Mouse (Mus musculus): ENCODE data around the gene Plekha4.
A peak's percentile ranks its signal among the peaks of the same experiment; 100 is the strongest.
"Not testable (repeated sequence)": the region's sequence is repeated elsewhere in the genome, so short reads cannot be mapped to it uniquely, and the experiment has no call there.

Gene Plekha4

DNA sequence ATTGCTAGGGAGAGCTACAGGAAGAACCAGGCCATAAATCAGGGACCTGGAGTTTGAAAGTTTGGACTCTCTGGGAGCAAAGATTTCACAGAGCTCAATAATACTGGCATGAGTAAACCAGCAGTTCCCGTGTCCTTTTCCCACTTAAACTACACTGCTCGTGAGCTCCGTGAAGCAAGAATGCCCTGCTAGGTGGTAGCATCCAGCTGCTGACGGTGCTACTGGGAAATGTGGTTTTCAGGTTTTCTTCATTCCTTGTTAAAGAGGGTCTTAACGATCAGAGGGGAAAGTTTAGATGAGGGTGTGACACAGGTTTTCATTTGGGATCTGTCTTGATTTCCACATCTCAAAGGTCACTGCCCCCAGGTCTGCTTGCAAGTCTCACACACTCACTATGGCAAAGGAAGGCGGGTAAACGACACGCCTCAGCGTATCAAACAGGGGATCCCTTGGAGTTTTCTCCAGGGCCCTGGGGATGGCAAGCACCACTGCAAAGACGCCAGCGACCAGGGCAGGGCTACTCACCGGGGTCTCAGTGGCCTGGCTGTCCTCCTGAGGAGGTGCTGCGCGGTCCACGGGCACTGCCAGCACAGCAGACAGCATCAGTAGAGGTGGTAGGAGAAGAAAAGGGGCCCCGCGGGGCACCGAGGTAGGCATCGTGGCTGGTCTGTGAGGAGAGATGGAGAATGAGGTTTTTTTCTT lies 16.8 kb upstream of the Plekha4 start:
- no peak for DNase-seq

DNA sequence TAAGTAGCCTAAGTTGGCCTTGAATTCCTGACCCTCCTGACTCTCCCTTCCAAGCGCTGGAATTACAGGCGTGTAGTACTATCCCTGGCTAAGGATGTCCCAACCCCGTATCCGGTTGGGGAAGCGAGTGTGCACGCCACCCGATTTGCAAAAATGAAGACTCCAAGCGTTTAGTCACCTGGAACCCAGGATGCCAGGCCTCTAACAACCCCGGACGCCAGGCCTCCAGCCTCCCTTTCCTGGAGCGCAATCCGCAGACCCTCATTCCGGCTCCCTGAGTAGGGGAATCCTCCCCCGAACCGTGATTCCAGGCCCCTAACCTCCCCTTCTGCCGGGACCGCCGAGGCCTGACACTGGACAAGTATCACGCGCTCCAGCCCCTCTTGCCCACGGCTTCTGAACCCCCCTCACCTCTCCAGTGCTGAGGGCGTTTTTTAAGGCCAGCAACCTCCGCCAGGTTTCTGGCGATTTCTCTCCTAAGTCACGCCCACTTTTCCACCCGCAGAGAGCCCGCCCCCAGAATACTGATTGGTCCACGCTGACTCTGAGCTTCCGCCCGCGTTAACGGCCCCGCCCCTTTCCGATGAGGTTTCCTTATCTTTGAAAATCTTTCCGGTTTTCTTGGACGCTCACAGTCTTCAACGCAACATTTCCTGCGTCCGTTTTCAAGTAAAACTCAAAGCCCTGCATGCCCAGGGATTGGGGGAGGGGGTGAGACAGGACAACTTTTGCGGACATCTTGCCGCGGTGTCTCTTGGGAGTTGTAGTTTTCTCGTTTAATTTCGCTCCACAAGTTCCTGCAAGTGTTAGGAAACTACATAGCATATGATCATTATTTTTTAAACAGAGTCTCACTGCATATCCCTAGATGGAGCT lies 16.0 kb upstream of the Plekha4 start, which contains the start of gene Nucb1:
Gene Nucb1, minus strand, starts transcription at position 495 of the 876 bp plus-strand sequence.
- peak; percentile 95 for DNase-seq

DNA sequence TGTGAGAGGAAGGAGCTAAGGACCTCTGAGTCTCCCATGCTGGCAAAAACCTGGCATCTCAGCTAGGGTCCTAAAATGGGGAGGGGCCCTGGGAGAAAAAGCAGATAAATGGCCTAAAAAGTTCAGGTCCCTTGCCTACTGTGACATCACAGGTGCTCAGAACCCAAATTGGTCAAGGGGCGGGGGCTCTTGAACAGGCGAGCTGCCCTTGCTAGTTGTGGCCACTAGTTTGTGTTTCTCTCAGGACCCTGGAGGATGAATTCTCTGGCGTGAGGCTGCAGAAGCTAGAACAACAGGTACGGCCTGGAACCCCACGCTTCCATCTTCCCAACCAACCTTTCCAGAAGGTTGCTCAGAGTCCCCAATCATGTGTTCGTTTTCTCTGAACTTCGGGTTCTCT lies 11.7 kb upstream of the Plekha4 start:
- DNase-seq = no peak

DNA sequence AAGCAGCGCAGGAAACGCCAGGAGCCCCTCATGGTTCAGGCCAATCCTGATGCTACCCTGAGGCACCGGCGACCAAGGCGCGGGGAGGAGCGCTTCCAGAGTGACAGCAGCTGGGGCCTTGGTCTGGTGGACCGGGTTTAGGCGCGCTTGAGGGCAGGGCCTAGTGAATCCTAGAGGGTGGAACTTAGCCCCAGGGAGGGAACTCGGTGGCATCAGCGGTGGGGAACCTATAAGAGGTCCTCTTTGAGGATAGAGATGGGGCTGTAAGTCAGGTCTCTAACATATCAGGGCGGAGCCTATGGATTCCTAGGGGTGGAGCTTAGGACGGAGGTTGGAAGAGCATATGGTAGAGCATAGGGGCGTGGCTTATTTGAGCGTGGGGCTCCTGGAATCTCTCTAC lies 10.7 kb upstream of the Plekha4 start:
- no peak for DNase-seq

DNA sequence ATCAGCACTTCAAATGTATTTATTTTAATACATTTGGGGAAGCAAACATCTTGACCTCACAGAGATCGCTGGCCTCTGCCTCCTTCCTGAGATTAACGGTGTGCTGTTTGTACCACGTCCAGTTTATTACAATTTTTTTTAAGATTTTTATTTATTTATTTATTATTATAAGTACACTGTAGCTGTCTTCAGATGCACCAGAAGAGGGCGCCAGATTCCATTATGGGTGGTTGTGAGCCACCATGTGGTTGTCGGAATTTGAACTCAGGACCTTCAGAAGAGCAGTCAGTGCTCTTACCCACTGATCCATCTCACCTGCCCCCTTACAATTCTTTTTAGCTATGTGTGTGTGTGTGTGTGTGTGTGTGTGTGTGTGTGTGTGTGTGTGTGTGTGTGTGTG lies 9.3 kb upstream of the Plekha4 start:
- DNase-seq = not testable (repeated sequence)

DNA sequence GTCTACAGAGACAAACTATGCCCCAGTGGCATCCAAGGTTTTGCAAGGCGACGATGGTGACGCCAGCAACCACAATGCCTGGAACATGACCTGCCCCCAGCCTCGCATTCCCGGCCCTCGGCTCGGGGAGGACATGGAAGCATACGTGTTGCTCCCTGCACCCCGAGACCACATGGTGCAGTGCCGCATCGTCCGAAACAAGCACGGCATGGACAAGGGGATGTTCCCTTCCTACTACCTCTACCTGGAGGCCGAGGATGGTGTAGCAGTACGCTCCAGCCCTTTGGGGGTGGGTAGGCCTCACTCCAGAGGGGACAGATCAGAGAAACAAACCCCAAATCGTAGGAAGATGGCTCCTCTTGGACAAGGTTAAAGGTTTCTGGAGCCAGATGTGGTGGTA lies 7.5 kb upstream of the Plekha4 start:
- DNase-seq = no peak

DNA sequence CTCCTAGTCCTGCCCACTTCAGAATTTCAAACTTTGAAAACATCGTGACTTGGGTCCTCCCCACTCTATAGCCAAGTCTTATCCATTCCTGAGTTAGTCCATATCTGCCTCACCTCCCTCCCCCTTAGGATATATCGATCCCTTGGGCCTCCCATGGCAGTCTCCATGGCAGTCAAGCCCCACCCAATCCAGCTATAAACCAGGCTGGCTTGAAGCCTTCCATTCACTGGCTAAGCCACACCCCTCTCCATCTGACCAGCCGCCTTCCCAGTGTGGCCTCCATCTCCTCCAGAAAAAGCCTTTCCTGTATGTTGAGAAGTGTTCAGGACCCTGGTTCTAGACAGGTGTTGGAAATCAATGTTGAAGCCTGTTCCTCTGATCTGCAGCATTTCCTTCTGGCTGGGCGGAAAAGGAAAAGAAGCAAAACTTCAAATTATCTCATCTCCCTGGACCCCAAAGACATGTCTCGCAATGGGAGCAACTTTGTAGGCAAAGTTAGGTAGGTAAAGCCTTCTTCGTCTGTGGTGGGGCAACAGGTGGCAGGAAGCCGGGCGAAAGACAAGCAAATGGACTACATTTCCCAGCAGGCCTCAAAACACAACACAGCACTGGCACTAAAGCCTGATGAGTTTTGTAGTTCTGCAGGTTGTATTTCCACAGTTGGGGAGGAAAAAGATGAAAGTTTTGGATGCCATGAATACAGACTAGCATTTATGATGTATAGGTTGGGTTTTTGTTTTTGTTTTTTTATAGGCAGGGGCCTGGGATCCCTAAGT lies 6.6 kb upstream of the Plekha4 start:
- no peak for DNase-seq

DNA sequence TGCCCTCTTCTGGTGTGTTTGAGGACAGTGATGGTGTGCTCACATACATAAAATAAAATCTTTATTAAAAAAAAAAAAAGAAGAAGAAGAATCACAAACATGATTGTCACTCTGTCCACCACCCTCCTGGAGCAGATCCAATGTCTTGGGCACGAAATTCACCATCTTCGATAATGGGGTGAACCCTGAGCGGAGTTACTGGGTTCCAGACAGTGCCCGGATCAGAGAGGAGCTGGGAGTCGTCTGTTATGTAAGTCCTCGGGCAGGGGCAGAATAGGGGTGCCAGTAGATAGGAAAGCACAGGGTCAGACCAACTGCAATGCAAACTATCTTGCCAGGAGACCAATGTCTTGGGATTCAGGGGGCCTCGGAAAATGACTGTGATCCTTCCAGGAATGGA lies 5.5 kb upstream of the Plekha4 start:
- DNase-seq = no peak

DNA sequence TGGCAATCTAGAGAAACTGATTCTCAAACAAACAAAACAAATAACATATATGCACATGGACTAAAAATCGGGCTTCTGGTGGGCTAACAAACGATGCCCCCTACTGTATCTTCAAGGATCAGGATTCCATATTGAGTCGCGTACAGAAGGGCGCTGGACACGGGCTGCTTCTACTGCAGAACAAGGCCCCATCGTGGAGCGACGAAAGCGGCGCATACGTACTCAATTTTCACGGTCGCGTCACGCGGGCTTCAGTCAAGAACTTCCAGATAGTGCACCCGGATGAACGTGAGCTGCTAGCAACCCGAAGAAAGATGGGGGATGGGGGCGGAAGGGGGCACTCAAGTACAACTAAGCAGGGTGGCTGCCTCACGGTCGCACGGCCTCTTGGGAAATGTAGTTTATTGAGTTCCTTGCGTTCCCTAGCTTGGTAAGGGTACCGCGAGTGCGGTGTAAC lies 4.4 kb upstream of the Plekha4 start:
- peak; percentile 89 to 90 for DNase-seq

DNA sequence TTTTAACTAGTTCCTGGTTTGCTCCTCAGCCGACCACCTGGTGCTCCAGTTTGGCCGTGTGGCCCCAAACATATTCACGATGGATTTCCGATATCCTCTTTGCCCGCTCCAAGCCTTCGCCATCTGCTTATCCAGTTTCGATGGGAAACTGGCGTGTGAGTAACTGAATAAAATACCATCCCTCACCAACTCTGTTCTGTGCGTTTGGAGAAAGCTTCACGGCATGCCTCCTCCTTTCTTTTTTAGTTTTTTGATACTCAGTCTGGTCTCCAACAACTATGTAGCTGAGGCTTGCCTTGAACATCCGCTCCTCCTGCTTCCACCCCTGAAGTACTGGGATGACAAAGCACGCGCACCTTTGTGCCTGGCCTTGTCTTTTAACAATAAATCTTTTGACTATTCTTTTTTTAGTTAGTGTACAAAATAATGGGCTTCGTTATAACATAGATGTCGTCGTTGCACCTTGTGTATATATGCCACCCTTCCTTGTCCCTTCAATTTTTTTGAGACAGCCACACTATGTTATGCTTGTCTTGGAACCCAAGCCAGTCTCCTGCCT lies 3.9 kb upstream of the Plekha4 start:
- no peak for DNase-seq

DNA sequence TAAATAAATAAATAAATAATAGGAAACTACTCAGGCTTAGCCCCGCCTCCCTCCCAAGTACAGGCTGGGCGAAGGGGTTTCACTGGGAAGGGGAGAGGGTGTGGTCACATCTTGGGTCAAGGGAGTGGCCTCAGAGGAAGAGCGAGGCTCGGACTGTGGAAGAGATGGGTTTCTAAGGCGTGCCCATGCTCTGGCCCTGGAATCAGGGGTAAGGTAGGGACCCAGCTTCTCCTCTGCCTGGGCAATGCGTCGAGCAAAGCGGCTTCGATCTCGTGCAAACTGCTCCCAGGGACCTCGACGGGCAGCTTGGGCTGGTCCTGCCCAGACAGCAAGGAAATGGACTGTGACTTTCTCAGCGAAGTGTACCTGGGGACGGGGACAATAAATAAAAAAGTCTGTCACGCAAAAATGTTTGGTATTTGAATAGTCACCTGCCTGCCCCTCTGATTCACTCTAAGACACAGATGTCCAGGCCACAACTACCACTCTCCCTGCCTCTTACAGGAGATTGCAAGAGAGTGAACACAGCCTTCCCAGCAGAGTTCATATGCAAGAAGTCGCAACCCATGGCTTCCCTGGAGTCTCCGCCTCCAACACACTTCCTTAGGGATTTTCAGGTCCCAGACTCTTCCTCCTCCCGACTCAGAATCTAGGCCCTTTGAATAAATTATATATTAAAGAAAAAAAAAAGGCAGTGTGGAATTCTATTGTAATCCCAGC lies 3.0 kb upstream of the Plekha4 start:
- DNase-seq = no peak

DNA sequence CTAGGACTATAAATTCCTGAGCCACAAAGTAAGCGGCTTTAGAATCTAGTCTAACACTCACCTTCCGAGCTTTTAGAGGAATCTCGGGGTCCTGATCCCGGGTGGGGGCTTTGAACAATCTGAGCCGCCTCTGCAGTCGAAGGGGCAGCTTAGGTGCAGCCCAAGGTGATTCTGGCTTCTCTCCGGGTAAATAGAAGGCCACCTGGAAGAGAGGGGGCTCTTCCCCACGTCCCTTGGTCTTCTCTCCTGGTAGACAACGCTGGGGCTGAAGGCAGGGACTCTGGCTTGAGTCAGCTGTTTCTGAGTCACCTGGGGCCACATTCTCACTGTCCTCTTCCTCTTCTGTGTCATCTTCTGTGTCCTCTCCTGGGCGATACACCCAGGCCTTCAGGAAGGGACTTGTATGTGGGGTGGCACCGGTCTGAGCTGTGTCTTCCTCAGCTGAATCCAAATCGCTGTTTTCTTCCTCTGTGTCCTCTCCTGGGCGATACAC lies 2.4 kb upstream of the Plekha4 start:
- DNase-seq = no peak

DNA sequence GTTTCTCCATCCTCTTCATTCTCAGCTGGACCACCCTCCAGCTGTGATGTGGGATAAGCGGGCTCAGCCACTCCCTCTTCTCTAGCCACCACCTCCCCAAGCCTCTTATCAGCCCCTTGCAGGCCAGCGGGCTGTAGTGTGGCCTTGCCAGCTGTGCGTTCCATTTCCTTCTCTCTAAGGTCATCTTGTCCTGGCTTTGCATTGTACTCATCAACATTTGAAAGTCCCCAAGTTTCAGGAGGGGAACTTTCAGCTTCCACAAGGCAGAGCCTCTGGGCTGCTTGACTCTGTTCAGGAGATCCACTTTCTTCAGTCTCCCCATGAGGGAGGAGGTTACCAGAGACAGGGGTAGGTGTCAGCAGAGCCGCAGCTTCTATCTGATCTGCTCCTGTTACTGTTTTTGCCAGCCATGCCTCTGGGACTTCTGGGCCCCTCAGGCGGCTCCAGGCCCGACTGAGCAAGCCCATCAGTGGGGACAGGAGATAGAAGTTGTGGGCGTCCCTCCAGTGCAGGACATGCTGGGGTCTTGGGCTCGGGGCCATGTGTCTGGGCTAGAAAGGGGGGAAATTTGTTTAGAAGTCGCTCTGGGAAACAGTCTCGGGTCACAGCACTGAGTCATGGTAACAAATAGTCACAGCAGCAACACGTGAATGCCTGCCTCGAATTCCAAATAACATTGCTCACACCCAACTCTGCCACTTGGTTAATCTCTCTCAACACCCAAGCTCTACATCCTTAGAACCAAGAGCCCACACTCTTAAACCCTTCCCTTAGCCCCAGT lies 1.1 kb upstream of the Plekha4 start:
- DNase-seq = peak in 1 of 2 experiments; percentile 30

DNA sequence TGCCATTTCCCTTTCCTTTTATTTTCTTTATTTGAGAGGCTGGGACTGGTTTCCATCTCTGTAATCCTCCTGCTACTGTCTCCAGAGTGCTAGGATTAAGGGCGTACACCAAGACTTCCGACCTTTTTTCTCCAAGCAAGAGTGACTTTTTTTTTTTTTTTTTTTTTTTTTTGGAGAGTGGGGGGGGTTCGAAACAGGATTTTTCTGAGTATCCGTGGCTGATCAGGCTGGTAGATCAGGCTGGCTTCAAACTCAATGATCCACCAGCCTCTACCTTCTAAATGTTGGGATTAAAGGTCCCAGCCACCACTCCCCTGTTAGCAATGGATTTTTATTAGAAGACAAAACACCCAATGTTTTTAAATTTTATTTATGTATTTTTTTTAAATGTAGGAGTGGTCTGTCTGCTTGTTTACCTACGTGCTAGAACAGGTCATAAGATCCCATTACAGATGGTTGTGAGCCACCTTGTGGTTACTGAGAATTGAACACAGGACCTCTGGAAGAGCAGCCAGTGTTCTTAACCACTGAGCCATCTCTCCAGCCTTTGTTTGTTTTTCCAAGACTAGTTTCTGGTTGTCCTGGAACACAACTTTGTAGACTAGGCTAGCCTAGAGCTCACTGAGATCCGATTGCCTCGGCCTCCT lies 467 bp downstream of the Plekha4 start:
- peak in 1 of 2 experiments; percentile 37 for DNase-seq

DNA sequence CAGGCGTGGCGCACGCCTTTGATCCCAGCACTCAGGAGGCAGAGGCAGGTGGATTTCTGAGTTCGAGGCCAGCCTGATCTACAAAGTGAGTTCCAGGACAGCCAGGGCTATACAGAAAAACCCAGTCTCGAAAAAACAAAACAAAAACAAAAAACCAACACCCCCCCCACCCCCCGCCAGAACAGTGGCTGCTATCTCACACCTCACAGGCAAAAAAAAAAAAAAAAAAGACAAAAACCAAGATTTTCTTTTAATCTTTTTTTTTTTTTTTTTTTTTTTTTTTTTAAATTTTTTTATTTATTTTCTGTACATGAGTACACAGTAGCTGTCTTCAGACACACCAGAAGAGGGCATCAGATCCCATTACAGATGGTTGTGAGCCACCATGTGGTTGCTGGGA lies 1.0 kb downstream of the Plekha4 start:
- DNase-seq = not testable (repeated sequence)

DNA sequence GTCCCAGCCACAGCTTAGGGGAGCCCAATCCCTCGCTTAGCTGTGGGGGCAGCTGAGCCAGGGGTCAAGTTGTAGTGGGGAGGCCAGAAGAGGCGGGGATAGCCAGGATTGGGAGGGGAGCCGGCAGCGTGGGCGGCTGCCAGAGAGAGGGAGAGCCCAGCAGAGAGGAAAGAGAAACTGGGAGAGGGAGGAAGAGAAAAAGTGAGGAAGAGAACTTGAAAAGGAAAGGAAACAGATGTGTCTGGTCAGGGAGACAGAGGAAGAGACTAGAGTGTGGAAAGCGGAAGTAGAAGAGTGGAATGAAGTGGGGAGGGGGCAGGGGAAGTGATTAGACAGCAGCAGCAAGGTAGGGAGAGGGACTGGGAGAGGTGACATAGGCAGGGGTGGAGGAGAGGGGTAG lies 3.3 kb downstream of the Plekha4 start:
- DNase-seq = no peak

DNA sequence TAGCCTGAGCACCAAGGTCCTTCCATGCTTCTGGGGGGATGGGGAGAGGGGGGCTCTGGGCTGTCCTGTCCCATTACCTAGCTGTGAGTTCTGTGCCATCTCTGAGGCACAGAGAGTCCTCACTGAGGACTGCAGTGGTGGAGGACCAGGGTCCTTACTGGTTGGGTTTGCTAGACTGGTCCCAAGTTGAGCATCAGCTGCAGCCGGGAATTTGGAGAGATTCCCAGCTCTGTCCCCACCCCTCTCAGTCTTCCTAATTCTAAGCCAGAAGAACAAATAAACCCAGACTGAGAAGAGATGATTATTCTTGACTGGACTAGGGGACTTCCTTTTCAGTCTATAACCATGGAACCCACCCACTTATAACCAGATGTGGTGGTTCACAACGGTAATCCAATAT lies 4.5 kb downstream of the Plekha4 start:
- DNase-seq = no peak

DNA sequence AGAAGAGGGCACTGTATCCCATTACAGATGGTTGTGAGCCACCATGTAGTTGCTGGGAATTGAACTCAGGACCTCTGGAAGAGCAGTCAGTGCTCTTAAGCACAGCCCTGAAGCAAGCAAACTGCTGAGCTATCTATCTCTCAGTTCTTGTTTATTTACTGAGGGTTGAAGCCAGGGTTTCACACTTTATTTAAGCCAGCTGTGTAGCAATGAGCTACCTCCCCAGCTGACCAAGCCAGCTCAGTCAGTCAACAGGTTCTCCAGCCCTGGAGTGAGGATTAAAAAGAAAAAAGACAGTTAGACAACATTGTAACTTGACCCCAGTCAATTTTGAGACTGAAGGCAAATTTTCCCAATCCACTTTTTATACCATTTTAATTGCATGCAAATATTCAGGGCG lies 9.5 kb downstream of the Plekha4 start:
- no peak for DNase-seq

DNA sequence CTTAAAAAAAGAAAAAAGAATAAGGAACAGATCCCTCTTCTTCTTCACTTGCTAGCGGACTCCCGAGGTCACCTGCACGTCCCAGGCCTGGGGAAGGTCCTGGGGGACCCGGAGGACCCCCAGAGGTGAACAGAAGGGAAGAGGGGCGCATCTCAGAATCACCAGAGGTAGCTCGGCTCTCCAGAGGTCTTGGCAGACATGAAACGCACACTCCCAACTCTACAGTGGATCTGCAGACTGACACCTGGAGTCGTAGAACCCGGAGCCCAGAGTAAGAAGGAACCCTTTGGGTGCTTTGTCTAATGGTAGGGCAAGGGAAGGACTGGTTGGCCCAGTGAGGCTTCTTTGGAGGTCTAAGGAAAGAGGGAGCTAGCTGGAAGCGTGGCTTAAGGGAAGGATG lies 11.5 kb downstream of the Plekha4 start:
- DNase-seq = no peak

DNA sequence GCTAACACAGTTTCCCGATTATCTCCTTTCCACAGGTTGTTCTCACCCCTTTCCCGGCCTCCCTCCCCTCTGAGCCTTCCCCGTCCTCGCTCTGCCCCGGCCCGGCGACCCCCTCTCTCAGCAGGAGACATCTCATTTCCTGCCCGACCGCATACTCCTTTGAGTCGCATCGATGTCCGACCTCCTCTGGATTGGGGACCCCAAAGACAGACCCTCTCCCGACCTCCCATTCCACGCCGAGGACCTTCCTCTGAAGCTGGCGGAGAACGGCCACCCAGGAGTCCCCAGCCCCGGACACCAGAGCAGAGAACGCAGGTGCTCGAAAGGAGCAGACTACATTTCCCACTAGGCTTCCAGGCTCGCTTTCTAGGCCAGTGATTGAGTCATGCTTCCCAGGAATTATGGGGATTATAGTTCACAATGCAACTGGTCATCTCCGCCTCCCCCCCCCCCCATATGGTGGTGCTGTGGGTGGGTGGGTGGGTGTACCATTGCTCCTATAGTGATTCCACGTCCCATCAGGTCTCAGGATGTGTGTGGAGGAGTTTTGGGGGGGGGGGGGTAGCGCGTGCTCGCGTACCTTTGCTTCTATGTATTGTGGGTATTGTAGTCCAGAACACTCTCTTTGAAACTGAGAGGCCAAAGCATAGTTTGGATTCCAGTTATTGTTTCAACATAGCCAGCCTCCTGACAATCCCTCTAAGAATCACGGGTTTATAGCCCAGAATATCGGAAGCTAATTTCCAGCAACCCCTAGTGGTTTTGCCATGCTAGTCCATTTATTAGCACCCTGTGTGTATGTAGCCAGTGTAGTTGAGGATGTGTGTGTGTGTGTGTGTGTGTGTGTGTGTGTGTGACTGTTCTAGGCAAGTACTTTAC lies 12.3 kb downstream of the Plekha4 start:
- DNase-seq = peak in 1 of 2 experiments; percentile 62

Measured in kidney, adult 8-10 months (tissue).